Mouse (Mus musculus) lung, postnatal 4 days (tissue): ENCODE measurements around the gene Pfdn4.

Experiments
- DNase-seq, 2 experiments: peaks; one replicate each; pipeline ENCODE4 v3.0.0; 2021

The Pfdn4 gene

GRCm38 (mm10) chr2:170498011-170498410 lies 1.8 kb downstream of the Pfdn4 start:
- DNase-seq, result no peak

- DNase-seq, result no peak
Observed at GRCm38 (mm10) chr2:170503343-170503742, 7.1 kb downstream of the Pfdn4 start.

- no peak for DNase-seq
Observed at GRCm38 (mm10) chr2:170503983-170504382, 7.8 kb downstream of the Pfdn4 start.

GRCm38 (mm10) chr2:170507734-170508133 lies 11.5 kb downstream of the Pfdn4 start:
- DNase-seq, result peak; percentile 68 to 86

- DNase-seq, result peak; percentile 84 to 92
Observed at GRCm38 (mm10) chr2:170508821-170509220, 12.6 kb downstream of the Pfdn4 start.

GRCm38 (mm10) chr2:170511073-170511891 lies 15.1 kb downstream of the Pfdn4 start:
- DNase-seq, result peak; percentile 91 to 94

- no peak for DNase-seq
Observed at GRCm38 (mm10) chr2:170513756-170514155, 17.5 kb downstream of the Pfdn4 start.

- peak in 1 of 2 experiments; percentile 55 for DNase-seq
Observed at GRCm38 (mm10) chr2:170520321-170520971, 24.2 kb downstream of the Pfdn4 start.

- DNase-seq, result peak in 1 of 2 experiments; percentile 54
Observed at GRCm38 (mm10) chr2:170526513-170526912, 30.3 kb downstream of the Pfdn4 start.

GRCm38 (mm10) chr2:170528061-170528460 lies 31.8 kb downstream of the Pfdn4 start:
- no peak for DNase-seq

GRCm38 (mm10) chr2:170529766-170530165 lies 33.5 kb downstream of the Pfdn4 start:
- DNase-seq, result no peak

GRCm38 (mm10) chr2:170530256-170530655 lies 34.0 kb downstream of the Pfdn4 start:
- no peak for DNase-seq

- no peak for DNase-seq
Observed at GRCm38 (mm10) chr2:170534116-170534802, 38.0 kb downstream of the Pfdn4 start.

GRCm38 (mm10) chr2:170534803-170535174 lies 38.6 kb downstream of the Pfdn4 start:
- DNase-seq, result no peak

- no peak for DNase-seq
Observed at GRCm38 (mm10) chr2:170535841-170536240, 39.6 kb downstream of the Pfdn4 start.

- DNase-seq, result no peak
Observed at GRCm38 (mm10) chr2:170539211-170539610, 43.0 kb downstream of the Pfdn4 start.

- DNase-seq, result no peak
Observed at GRCm38 (mm10) chr2:170543625-170544024, 47.4 kb downstream of the Pfdn4 start.

- no peak for DNase-seq
Observed at GRCm38 (mm10) chr2:170544159-170544558, 47.9 kb downstream of the Pfdn4 start.

- no peak for DNase-seq
Observed at GRCm38 (mm10) chr2:170544950-170545349, 48.7 kb downstream of the Pfdn4 start.

- DNase-seq, result no peak
Observed at GRCm38 (mm10) chr2:170545745-170546144, 49.5 kb downstream of the Pfdn4 start.

GRCm38 (mm10) chr2:170547526-170547925 lies 51.3 kb downstream of the Pfdn4 start:
- no peak for DNase-seq

GRCm38 (mm10) chr2:170548046-170548445 lies 51.8 kb downstream of the Pfdn4 start:
- no peak for DNase-seq

- DNase-seq, result no peak
Observed at GRCm38 (mm10) chr2:170549146-170549545, 52.9 kb downstream of the Pfdn4 start.

GRCm38 (mm10) chr2:170550240-170550639 lies 54.0 kb downstream of the Pfdn4 start:
- DNase-seq, result peak in 1 of 2 experiments; percentile 38
